Mouse (Mus musculus): ENCODE data around the gene Tpgs1. TPM values are rescaled to one million over a fixed set of nuclear protein-coding genes. Genes with fewer than 3 reads are reported as not detected.

The Tpgs1 gene
- polyA plus RNA-seq, 1 experiment from 2014 or later: 72.3 TPM

GRCm38 (mm10) chr10:79670071-79670888, 1.1 kb downstream of the Tpgs1 start:
- peaks cover 6% of the 10 kb centered on the region for H3K36me3 ChIP-seq
- H3K4me3 ChIP-seq: peak overlapping the region; percentile 95
- H3K27me3 ChIP-seq: no peaks in the 10 kb centered on the region
- H3K9ac ChIP-seq (replicated peaks): peak overlapping the region; percentile 84
- H3K4me1 ChIP-seq: peaks cover 21% of the 10 kb centered on the region
- H3K9me3 ChIP-seq: no peaks in the 10 kb centered on the region
- ATAC-seq (ENCODE audit: low FRiP score, low read depth): peak; percentile 29; the same call in 1 of the 2 replicates
- peak overlapping the region; percentile 89 for H3K4me2 ChIP-seq (replicated peaks)
- 33% methylated on average over 15 of the region's 15 CpGs for WGBS
- H3K27ac ChIP-seq (replicated peaks): peak overlapping the region; percentile 97

GRCm38 (mm10) chr10:79671396-79672087, 2.4 kb downstream of the Tpgs1 start:
- 66% methylated on average over 6 of the region's 6 CpGs for WGBS
- Histone ChIP-seq H3K9me3 (no peaks in the 10 kb centered on the region), H3K4me2 (replicated peaks) (no peak overlapping the region), H3K27ac (replicated peaks) (no peak overlapping the region), H3K36me3 (peaks cover 17% of the 10 kb centered on the region), H3K4me3 (0 out of 2 replicates have a peak overlapping the region, but pooled peaks have one; percentile 95), H3K27me3 (no peaks in the 10 kb centered on the region), H3K4me1 (peaks cover 21% of the 10 kb centered on the region), H3K9ac (replicated peaks) (peak overlapping the region; percentile 31; the same call in 1 of the 2 replicates)
- ATAC-seq (ENCODE audit: low FRiP score, low read depth): no peak

- Histone ChIP-seq H3K4me2 (replicated peaks) (no peak overlapping the region), H3K9me3 (no peaks in the 10 kb centered on the region), H3K9ac (replicated peaks) (no peak overlapping the region), H3K4me3 (no peak overlapping the region), H3K27ac (replicated peaks) (no peak overlapping the region), H3K27me3 (no peaks in the 10 kb centered on the region), H3K4me1 (peaks cover 21% of the 10 kb centered on the region), H3K36me3 (peaks cover 22% of the 10 kb centered on the region)
- WGBS: 58% methylated on average over 3 of the region's 3 CpGs
- no peak for ATAC-seq (ENCODE audit: low FRiP score, low read depth)
Measured at GRCm38 (mm10) chr10:79672088-79672455, 2.9 kb downstream of the Tpgs1 start.

- Histone ChIP-seq H3K4me1 (peaks cover 20% of the 10 kb centered on the region), H3K4me3 (no peak overlapping the region), H3K27ac (replicated peaks) (no peak overlapping the region), H3K4me2 (replicated peaks) (no peak overlapping the region), H3K9me3 (no peaks in the 10 kb centered on the region), H3K36me3 (peaks cover 22% of the 10 kb centered on the region), H3K9ac (replicated peaks) (no peak overlapping the region), H3K27me3 (no peaks in the 10 kb centered on the region)
- no peak for ATAC-seq (ENCODE audit: low FRiP score, low read depth)
- 93% methylated on average over 3 of the region's 3 CpGs for WGBS
Measured at GRCm38 (mm10) chr10:79673054-79673453, 3.9 kb downstream of the Tpgs1 start.

- Histone ChIP-seq H3K4me1 (peaks cover 9% of the 10 kb centered on the region), H3K27ac (replicated peaks) (no peak overlapping the region), H3K9ac (replicated peaks) (no peak overlapping the region), H3K4me3 (0 out of 2 replicates have a peak overlapping the region, but pooled peaks have one; percentile 1), H3K27me3 (peaks cover 3% of the 10 kb centered on the region; the same call in 1 of the 2 replicates), H3K9me3 (no peaks in the 10 kb centered on the region), H3K4me2 (replicated peaks) (no peak overlapping the region), H3K36me3 (peaks cover 22% of the 10 kb centered on the region)
- 55% methylated on average over 44 of the region's 44 CpGs for WGBS
- ATAC-seq (ENCODE audit: low FRiP score, low read depth): no peak
Measured at GRCm38 (mm10) chr10:79675346-79676035, 6.3 kb downstream of the Tpgs1 start.

GRCm38 (mm10) chr10:79680606-79681495, 11.7 kb downstream of the Tpgs1 start:
- Histone ChIP-seq H3K9me3 (no peaks in the 10 kb centered on the region), H3K4me2 (replicated peaks) (peak overlapping the region; percentile 83), H3K36me3 (peaks cover 29% of the 10 kb centered on the region), H3K4me1 (peaks cover 23% of the 10 kb centered on the region), H3K4me3 (peak overlapping the region; percentile 92), H3K27me3 (peaks cover 3% of the 10 kb centered on the region; the same call in 1 of the 2 replicates), H3K9ac (replicated peaks) (peak overlapping the region; percentile 41; the same call in 1 of the 2 replicates), H3K27ac (replicated peaks) (peak overlapping the region; percentile 83)
- ATAC-seq (ENCODE audit: low FRiP score, low read depth): peak; percentile 56
- 41% methylated on average over 11 of the region's 11 CpGs for WGBS

GRCm38 (mm10) chr10:79681591-79682245, 12.5 kb downstream of the Tpgs1 start, which contains the start of gene Cdc34:
Gene Cdc34 (plus strand): TSS chr10:79682195.
- H3K9ac ChIP-seq (replicated peaks): peak within 1 kb of the TSS; percentile 87
- ATAC-seq (ENCODE audit: low FRiP score, low read depth): peak; percentile 93
- WGBS: under 1% methylated on average over 75 of the region's 84 CpGs

GRCm38 (mm10) chr10:79682551-79682915, 13.4 kb downstream of the Tpgs1 start:
- Histone ChIP-seq H3K36me3 (peaks cover 35% of the 10 kb centered on the region), H3K4me2 (replicated peaks) (peak overlapping the region; percentile 83), H3K9ac (replicated peaks) (peak overlapping the region; percentile 87), H3K9me3 (no peaks in the 10 kb centered on the region), H3K27ac (replicated peaks) (peak overlapping the region; percentile 83), H3K4me1 (peaks cover 23% of the 10 kb centered on the region), H3K4me3 (peak overlapping the region; percentile 92), H3K27me3 (peaks cover 3% of the 10 kb centered on the region; the same call in 1 of the 2 replicates)
- 0% methylated on average over 10 of the region's 10 CpGs for WGBS
- ATAC-seq (ENCODE audit: low FRiP score, low read depth): peak; percentile 2

More at GRCm38 (mm10) chr10:79681591-79682245, 12.5 kb downstream of the Tpgs1 start, which contains the start of gene Cdc34:
- peaks cover 30% of the 10 kb centered on the region for H3K36me3 ChIP-seq
- peaks cover 3% of the 10 kb centered on the region; the same call in 1 of the 2 replicates for H3K27me3 ChIP-seq
- H3K27ac ChIP-seq (replicated peaks): peak within 1 kb of the TSS; percentile 83
- H3K4me3 ChIP-seq: peak within 1 kb of the TSS; percentile 92
- H3K4me2 ChIP-seq (replicated peaks): peak within 1 kb of the TSS; percentile 83
- no peaks in the 10 kb centered on the region for H3K9me3 ChIP-seq
- peaks cover 23% of the 10 kb centered on the region for H3K4me1 ChIP-seq

GRCm38 (mm10) chr10:79682916-79683582, 13.9 kb downstream of the Tpgs1 start:
- Histone ChIP-seq H3K4me1 (peaks cover 23% of the 10 kb centered on the region), H3K9me3 (no peaks in the 10 kb centered on the region), H3K36me3 (peaks cover 40% of the 10 kb centered on the region), H3K27me3 (peaks cover 3% of the 10 kb centered on the region; the same call in 1 of the 2 replicates), H3K27ac (replicated peaks) (no peak overlapping the region), H3K4me3 (peak overlapping the region; percentile 92), H3K4me2 (replicated peaks) (peak overlapping the region; percentile 83), H3K9ac (replicated peaks) (peak overlapping the region; percentile 87)
- ATAC-seq (ENCODE audit: low FRiP score, low read depth): no peak
- 7% methylated on average over 10 of the region's 10 CpGs for WGBS

Measured in midbrain, embryonic 12.5 days (tissue).